Mouse (Mus musculus): Measurements from ENCODE around the gene Chek1. TPM values are rescaled to one million over a fixed set of nuclear protein-coding genes. Genes with fewer than 3 reads are reported as not detected.

Gene Chek1
- polyA plus RNA-seq (2015; fragmentation: Nextera tagmentation; extraction: Ambion mirVana) = 30.1 and 37.8 TPM in 2 replicates

- WGBS = 2% methylated on average over 12 of the region's 12 CpGs
- peak within 1 kb of the TSS; percentile 78 for H3K4me3 ChIP-seq (ENCODE audit: low read length)
- no peaks in the 10 kb centered on the region for H3K9me3 ChIP-seq (ENCODE audit: low read length)
- no peaks in the 10 kb centered on the region for H3K27me3 ChIP-seq (ENCODE audit: insufficient read depth, low read length)
- peak within 1 kb of the TSS; percentile 95 for H3K4me2 ChIP-seq (replicated peaks; ENCODE audit: low read depth, low read length)
- peaks cover 11% of the 10 kb centered on the region; the same call in 1 of the 2 replicates for H3K4me1 ChIP-seq (ENCODE audit: insufficient read depth, low read length)
- peak within 1 kb of the TSS; percentile 79 for H3K9ac ChIP-seq (replicated peaks; ENCODE audit: low read length)
- 0 out of 2 replicates have a peak, but pooled peaks cover 6% of the 10 kb centered on the region for H3K36me3 ChIP-seq (ENCODE audit: insufficient read depth, low read length)
- ATAC-seq (ENCODE audit: low FRiP score, low TSS enrichment) = no peak
- peak within 1 kb of the TSS; percentile 97 for H3K27ac ChIP-seq (ENCODE audit: low read length)
These were observed at the start of gene Chek1 for GRCm38 (mm10) chr9:36727034-36727755. Gene Chek1, minus strand, starts transcription at chr9:36727065.

DNA sequence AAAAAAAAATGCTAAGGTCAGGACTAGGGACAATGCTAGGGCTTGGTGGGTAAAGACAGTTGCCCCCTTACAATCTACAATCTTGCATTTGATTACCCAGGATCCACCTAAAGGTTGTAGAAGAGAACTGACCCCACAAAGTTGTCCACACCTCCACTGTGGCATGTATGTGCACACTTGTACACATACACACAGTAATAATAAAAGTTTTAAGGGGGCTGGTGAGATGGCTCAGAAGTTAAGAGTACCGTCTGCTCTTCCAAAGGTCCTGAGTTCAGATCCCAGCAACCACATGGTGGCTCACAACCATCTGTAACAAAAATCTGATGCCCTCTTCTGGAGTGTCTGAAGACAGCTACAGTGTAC, 42.2 kb upstream of the Chek1 start:
- peak overlapping the region; percentile 71 for H3K4me2 ChIP-seq (replicated peaks; ENCODE audit: low read depth, low read length)
- H3K9ac ChIP-seq (replicated peaks; ENCODE audit: low read length) = no peak overlapping the region
- peaks cover 17% of the 10 kb centered on the region for H3K4me1 ChIP-seq (ENCODE audit: insufficient read depth, low read length)
- H3K9me3 ChIP-seq (ENCODE audit: low read length) = no peaks in the 10 kb centered on the region
- no peak for ATAC-seq (ENCODE audit: low FRiP score, low TSS enrichment)
- 0 out of 2 replicates have a peak overlapping the region, but pooled peaks have one; percentile 81 for H3K27ac ChIP-seq (ENCODE audit: low read length)
- H3K27me3 ChIP-seq (ENCODE audit: insufficient read depth, low read length) = no peaks in the 10 kb centered on the region
- peaks cover 5% of the 10 kb centered on the region; the same call in 1 of the 2 replicates for H3K36me3 ChIP-seq (ENCODE audit: insufficient read depth, low read length)
- H3K4me3 ChIP-seq (ENCODE audit: low read length) = peak overlapping the region; percentile 99; the same call in 1 of the 2 replicates
- WGBS = 76% methylated on average over 1 of the region's 1 CpGs

DNA sequence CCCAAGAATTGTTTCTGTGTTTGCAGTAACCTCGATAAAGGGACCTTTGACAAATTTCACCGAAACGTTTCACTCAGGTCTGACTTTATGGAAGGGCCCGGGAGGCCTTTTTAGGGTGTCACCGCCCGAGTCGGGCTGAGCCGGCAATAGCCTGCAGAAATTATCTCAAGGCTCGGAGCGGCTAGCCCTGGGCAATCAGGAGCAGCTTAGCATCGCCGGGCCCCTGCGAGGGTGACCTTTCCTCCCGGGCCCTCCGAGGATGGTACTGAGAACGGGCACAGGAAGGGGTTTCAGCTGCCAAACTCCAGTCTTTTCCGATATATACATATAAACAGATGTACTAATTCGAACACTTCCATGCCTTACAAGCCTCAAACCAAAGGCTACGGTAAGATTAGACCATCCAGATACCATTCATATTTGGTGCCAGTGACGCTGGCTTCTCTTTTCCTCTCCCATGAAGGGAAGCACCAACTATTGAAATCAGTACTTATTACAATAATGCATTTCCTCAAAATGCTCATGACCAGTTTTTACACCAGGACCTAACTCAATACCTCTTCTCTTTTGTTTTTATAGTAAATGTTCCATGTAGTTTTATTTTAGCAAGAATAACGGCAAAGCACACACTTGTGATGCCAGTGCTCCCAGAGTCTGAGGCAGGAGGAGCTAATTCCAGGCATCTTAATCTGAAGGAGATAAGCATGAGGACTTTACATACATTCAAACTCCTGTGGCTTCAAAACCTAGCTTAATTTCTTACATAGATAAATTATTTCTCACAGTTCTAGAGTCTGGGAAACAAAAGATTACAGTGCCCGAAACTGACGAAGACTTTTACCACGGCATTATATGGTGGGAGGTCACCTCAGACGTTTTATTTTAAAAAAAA, 41.5 kb upstream of the Chek1 start:
- Histone ChIP-seq H3K4me3 (ENCODE audit: low read length) (peak overlapping the region; percentile 99), H3K4me1 (ENCODE audit: insufficient read depth, low read length) (peaks cover 17% of the 10 kb centered on the region), H3K36me3 (ENCODE audit: insufficient read depth, low read length) (peaks cover 7% of the 10 kb centered on the region; the same call in 1 of the 2 replicates), H3K27me3 (ENCODE audit: insufficient read depth, low read length) (no peaks in the 10 kb centered on the region), H3K4me2 (replicated peaks; ENCODE audit: low read depth, low read length) (peak overlapping the region; percentile 71), H3K9me3 (ENCODE audit: low read length) (no peaks in the 10 kb centered on the region), H3K9ac (replicated peaks; ENCODE audit: low read length) (peak overlapping the region; percentile 81), H3K27ac (ENCODE audit: low read length) (peak overlapping the region; percentile 81)
- WGBS = 12% methylated on average over 25 of the region's 25 CpGs
- peak; percentile 11; the same call in 1 of the 2 replicates for ATAC-seq (ENCODE audit: low FRiP score, low TSS enrichment)

- Histone ChIP-seq H3K9me3 (ENCODE audit: low read length) (no peaks in the 10 kb centered on the region), H3K27me3 (ENCODE audit: insufficient read depth, low read length) (no peaks in the 10 kb centered on the region), H3K4me1 (ENCODE audit: insufficient read depth, low read length) (peaks cover 17% of the 10 kb centered on the region), H3K27ac (ENCODE audit: low read length) (peak within 1 kb of the TSS; percentile 81), H3K9ac (replicated peaks; ENCODE audit: low read length) (peak within 1 kb of the TSS; percentile 92), H3K4me3 (ENCODE audit: low read length) (peak within 1 kb of the TSS; percentile 99), H3K4me2 (replicated peaks; ENCODE audit: low read depth, low read length) (peak within 1 kb of the TSS; percentile 71), H3K36me3 (ENCODE audit: insufficient read depth, low read length) (peaks cover 12% of the 10 kb centered on the region)
- ATAC-seq (ENCODE audit: low FRiP score, low TSS enrichment) = peak; percentile 100
- WGBS = under 1% methylated on average over 60 of the region's 60 CpGs
These were observed 40.6 kb upstream of the Chek1 start, which contains the start of gene Stt3a for GRCm38 (mm10) chr9:36767203-36768143. Gene Stt3a, minus strand, starts transcription at chr9:36767679.

GRCm38 (mm10) chr9:36764378-36764777, 37.5 kb upstream of the Chek1 start:
- H3K27me3 ChIP-seq (ENCODE audit: insufficient read depth, low read length) = no peaks in the 10 kb centered on the region
- 95% methylated on average over 1 of the region's 1 CpGs for WGBS
- no peaks in the 10 kb centered on the region for H3K9me3 ChIP-seq (ENCODE audit: low read length)
- peaks cover 25% of the 10 kb centered on the region for H3K36me3 ChIP-seq (ENCODE audit: insufficient read depth, low read length)
- ATAC-seq (ENCODE audit: low FRiP score, low TSS enrichment) = no peak
- no peak overlapping the region for H3K4me3 ChIP-seq (ENCODE audit: low read length)
- H3K9ac ChIP-seq (replicated peaks; ENCODE audit: low read length) = no peak overlapping the region
- no peak overlapping the region for H3K27ac ChIP-seq (ENCODE audit: low read length)
- peaks cover 17% of the 10 kb centered on the region for H3K4me1 ChIP-seq (ENCODE audit: insufficient read depth, low read length)
- no peak overlapping the region for H3K4me2 ChIP-seq (replicated peaks; ENCODE audit: low read depth, low read length)

DNA sequence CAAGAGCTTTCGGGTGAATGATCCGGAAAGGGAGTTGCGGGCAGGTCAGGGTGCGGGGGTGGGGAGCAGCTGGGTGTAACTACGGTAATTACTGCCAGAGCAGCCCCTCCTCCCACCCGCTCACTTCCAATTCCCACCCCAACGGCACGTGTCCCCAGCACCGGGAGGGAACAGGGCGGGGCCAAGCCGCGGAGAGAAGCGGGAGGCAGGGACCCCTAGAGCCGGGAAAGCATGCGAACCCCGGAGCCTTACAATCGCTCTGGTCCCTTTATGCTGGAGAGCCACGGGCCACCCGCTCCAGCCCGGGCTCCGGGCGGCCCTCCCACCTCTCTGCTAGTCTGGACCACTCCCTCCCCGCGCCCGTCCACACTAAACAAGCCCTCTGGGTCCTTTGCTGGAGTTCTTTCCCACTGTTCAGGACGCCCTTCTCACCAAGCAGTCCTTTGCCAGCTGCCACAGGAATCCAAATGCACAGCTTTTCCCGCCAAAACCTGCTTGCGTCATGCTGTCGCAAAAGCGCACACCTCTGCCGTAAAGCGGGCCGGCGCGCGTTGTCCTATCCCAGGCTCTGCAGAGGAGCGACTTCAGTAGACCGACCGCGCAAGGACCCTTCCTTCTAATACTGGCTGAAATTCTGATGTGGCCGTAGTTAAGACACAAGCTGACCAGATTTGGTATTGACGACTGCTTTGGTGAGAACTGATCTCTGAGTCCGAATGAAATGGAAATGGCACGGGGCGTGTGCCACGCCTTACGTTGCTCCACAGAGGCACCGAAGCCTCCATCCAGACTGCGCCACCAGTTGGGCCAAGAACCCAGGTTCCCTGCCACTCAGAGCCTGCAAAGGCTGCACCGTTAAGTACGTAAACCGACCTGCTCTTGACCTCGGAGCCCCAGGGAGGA, 483 bp downstream of the Chek1 start:
- peak; percentile 96 for ATAC-seq (ENCODE audit: low FRiP score, low TSS enrichment)
- under 1% methylated on average over 53 of the region's 53 CpGs for WGBS

GRCm38 (mm10) chr9:36716624-36717023, 10.2 kb downstream of the Chek1 start:
- 78% methylated on average over 3 of the region's 3 CpGs for WGBS
- H3K4me3 ChIP-seq (ENCODE audit: low read length) = no peak overlapping the region
- no peaks in the 10 kb centered on the region for H3K27me3 ChIP-seq (ENCODE audit: insufficient read depth, low read length)
- no peak for ATAC-seq (ENCODE audit: low FRiP score, low TSS enrichment)
- no peak overlapping the region for H3K4me2 ChIP-seq (replicated peaks; ENCODE audit: low read depth, low read length)
- no peaks in the 10 kb centered on the region for H3K4me1 ChIP-seq (ENCODE audit: insufficient read depth, low read length)
- no peak overlapping the region for H3K9ac ChIP-seq (replicated peaks; ENCODE audit: low read length)
- no peaks in the 10 kb centered on the region for H3K9me3 ChIP-seq (ENCODE audit: low read length)
- H3K27ac ChIP-seq (ENCODE audit: low read length) = no peak overlapping the region
- H3K36me3 ChIP-seq (ENCODE audit: insufficient read depth, low read length) = peaks cover 30% of the 10 kb centered on the region

More for the DNA sequence above, 483 bp downstream of the Chek1 start:
- Histone ChIP-seq H3K9me3 (ENCODE audit: low read length) (no peaks in the 10 kb centered on the region), H3K4me3 (ENCODE audit: low read length) (peak overlapping the region; percentile 78), H3K36me3 (ENCODE audit: insufficient read depth, low read length) (peaks cover 10% of the 10 kb centered on the region), H3K4me2 (replicated peaks; ENCODE audit: low read depth, low read length) (peak overlapping the region; percentile 95), H3K27ac (ENCODE audit: low read length) (peak overlapping the region; percentile 97), H3K4me1 (ENCODE audit: insufficient read depth, low read length) (peaks cover 11% of the 10 kb centered on the region; the same call in 1 of the 2 replicates), H3K27me3 (ENCODE audit: insufficient read depth, low read length) (no peaks in the 10 kb centered on the region), H3K9ac (replicated peaks; ENCODE audit: low read length) (peak overlapping the region; percentile 79)

DNA sequence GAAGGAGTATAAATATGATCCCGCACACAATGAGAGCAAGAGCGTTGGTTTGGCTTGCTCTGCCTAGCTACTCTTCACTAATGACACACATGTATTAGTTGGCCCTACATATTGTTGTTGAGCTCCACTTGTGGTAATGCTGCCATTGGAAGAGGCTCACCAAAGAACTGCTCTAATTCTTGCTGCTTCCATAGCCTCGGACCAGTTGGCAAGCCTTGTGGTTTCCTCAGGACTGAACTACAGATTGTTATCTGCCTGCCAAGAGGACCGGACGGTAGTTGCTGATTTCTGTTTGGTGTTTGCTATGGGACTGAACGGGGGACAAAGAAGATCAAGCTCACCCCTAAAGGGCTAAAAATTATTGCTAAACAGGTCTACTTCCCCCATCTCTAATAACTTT, 19.6 kb downstream of the Chek1 start:
- Histone ChIP-seq H3K4me1 (ENCODE audit: insufficient read depth, low read length) (no peaks in the 10 kb centered on the region), H3K9ac (replicated peaks; ENCODE audit: low read length) (no peak overlapping the region), H3K9me3 (ENCODE audit: low read length) (no peaks in the 10 kb centered on the region), H3K27ac (ENCODE audit: low read length) (no peak overlapping the region), H3K36me3 (ENCODE audit: insufficient read depth, low read length) (peaks cover 13% of the 10 kb centered on the region; the same call in 1 of the 2 replicates), H3K4me3 (ENCODE audit: low read length) (no peak overlapping the region), H3K27me3 (ENCODE audit: insufficient read depth, low read length) (no peaks in the 10 kb centered on the region), H3K4me2 (replicated peaks; ENCODE audit: low read depth, low read length) (no peak overlapping the region)
- ATAC-seq (ENCODE audit: low FRiP score, low TSS enrichment) = no peak
- 88% methylated on average over 6 of the region's 6 CpGs for WGBS
